Mouse (Mus musculus) bone marrow, adult 2 months (tissue): ENCODE results near the gene Tnfrsf14.

Source experiments
- CTCF ChIP-seq: fragments of 200-500 bp; IDR thresholded peaks from 2 replicates; pipeline ENCODE4 v1.5.1; 2011; ENCODE audit warnings: low read length, control low read depth; ENCODE audit not compliant: control insufficient read depth, insufficient read depth
- POLR2A ChIP-seq: fragments of 200-500 bp; IDR thresholded peaks from 2 replicates; pipeline ENCODE4 v1.6.1; 2011; ENCODE audit warnings: low read depth, mild to moderate bottlenecking, control low read depth, low read length, borderline replicate concordance; ENCODE audit not compliant: control insufficient read depth

DNA sequence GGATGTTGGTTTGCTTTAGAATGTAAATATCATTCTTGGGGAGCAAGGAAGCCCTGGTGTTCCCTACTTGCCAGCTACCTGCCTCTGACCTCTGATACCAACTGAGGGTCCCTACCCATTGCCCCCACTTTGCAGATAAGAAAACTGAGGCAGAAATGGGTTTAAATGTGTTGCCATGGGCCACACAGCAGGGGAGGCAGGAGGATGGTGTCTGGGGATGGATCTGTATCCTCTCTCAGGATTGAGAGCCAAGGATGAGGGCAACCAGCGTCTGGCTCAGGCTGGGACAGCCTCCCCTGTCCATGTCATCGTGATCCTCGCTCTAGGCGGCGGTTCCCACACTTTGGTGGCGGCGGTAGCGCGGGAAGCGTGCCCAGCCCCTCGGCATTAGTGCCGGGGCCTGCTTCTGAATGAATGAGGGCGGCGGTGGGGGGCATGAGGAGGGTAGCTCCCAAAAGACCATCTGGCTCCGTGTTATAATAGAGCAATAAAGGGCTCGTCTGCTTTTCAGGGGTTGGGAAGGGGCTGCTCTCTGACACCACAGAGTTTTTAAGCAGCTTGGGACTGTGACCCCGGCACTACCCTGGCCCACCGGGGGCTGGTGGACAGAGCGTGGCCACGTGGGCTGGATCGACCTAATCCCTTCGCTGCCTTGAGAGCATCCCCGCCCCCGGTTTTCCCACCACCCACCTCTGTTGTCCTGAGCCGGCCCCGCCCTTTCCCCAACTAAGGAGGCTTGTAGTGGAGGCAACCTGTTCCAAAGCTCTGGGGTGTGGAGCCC is 24.3 kb upstream of the Tnfrsf14 start:
- TF ChIP-seq POLR2A, result no peak
- no peak for TF ChIP-seq CTCF
